Mouse (Mus musculus) stomach, embryonic 14.5 days (tissue): ENCODE results near the gene Eapp. TPM values are rescaled to one million over a fixed set of nuclear protein-coding genes. Genes with fewer than 3 reads are reported as not detected.
"Not testable (repeated sequence)": the region's sequence is repeated elsewhere in the genome, so short reads cannot be mapped to it uniquely, and the experiment has no call there.

Source experiments
- ATAC-seq: fragments of 200-750 bp; cut with Nextera tagmentation; 2 replicates; pipeline ENCODE4 v1.8.0; 2017; ENCODE audit warnings: low read depth, moderate TSS enrichment; ENCODE audit not compliant: insufficient number of reproducible peaks, insufficient read depth, low FRiP score
- H3K27ac ChIP-seq: fragments of 300-500 bp; sonication (generic); 2 replicates; pipeline ENCODE4 v1.5.1; 2014; ENCODE audit warnings: mild to moderate bottlenecking, low read length, moderate library complexity, mixed read lengths
- H3K27me3 ChIP-seq: fragments of 300-500 bp; sonication (generic); 2 replicates; pipeline ENCODE4 v1.6.1; 2014; ENCODE audit warnings: low read length, control low read depth, mixed read lengths; ENCODE audit not compliant: control insufficient read depth, insufficient read depth
- H3K36me3 ChIP-seq: fragments of 300-500 bp; sonication (generic); 2 replicates; pipeline ENCODE4 v1.6.1; 2014; ENCODE audit warnings: mild to moderate bottlenecking, control low read depth, low read length, moderate library complexity, mixed read lengths; ENCODE audit not compliant: control insufficient read depth, insufficient read depth
- H3K4me1 ChIP-seq: fragments of 300-500 bp; sonication (generic); 2 replicates; pipeline ENCODE4 v1.6.1; 2014; ENCODE audit warnings: low read length, control low read depth, mixed read lengths; ENCODE audit not compliant: control insufficient read depth, insufficient read depth
- H3K4me2 ChIP-seq: fragments of 300-500 bp; sonication (generic); replicated peaks from 2 replicates; pipeline ENCODE4 v1.6.1; 2014; ENCODE audit warnings: low read depth, low read length, control low read depth
- H3K4me3 ChIP-seq: fragments of 300-500 bp; sonication (generic); 2 replicates; pipeline ENCODE4 v1.5.1; 2014; ENCODE audit warnings: low read depth, low read length, control low read depth
- H3K9ac ChIP-seq: fragments of 300-500 bp; sonication (generic); replicated peaks from 2 replicates; pipeline ENCODE4 v1.6.1; 2014; ENCODE audit warnings: low read depth, mild to moderate bottlenecking, control low read depth, low read length, moderate library complexity, mixed read lengths
- H3K9me3 ChIP-seq: fragments of 300-500 bp; sonication (generic); 2 replicates; pipeline ENCODE4 v1.6.1; 2016; ENCODE audit warnings: low read depth, low read length, control low read depth; ENCODE audit not compliant: control insufficient read depth
- WGBS: fragments of 180-500 bp; shearing (Covaris S2); extraction: QIAGEN DNeasy Blood & Tissue Kit; methylation state at CpG from one replicate; pipeline ENCODE4 v1.1.7; 2014; 5-methylcytosine and 5-hydroxymethylcytosine counted together
- polyA plus RNA-seq: library from polyadenylated mRNA; unstranded; fragments of >200 nt; fragmentation: Nextera tagmentation; extraction: Ambion mirVana; gene quantifications from 2 replicates; pipeline ENCODE4 v1.2.1, GENCODE M21; 2014

Eapp gene
- 66.5 and 70.9 TPM in 2 replicates for polyA plus RNA-seq

GRCm38 (mm10) chr12:54695511-54696241 is at the start of gene Eapp:
Gene Eapp (minus strand): TSS chr12:54695897.
- H3K4me1 ChIP-seq = no peaks in the 10 kb centered on the region
- H3K4me2 ChIP-seq = peak within 1 kb of the TSS; percentile 81
- ATAC-seq = peak; percentile 91
- H3K36me3 ChIP-seq = peaks cover 6% of the 10 kb centered on the region
- peak within 1 kb of the TSS; percentile 79 for H3K4me3 ChIP-seq
- H3K27ac ChIP-seq = peak within 1 kb of the TSS; percentile 95
- H3K9ac ChIP-seq = peak within 1 kb of the TSS; percentile 77
- no peaks in the 10 kb centered on the region for H3K27me3 ChIP-seq
- H3K9me3 ChIP-seq = no peaks in the 10 kb centered on the region
- under 1% methylated on average over 57 of the region's 57 CpGs for WGBS

DNA sequence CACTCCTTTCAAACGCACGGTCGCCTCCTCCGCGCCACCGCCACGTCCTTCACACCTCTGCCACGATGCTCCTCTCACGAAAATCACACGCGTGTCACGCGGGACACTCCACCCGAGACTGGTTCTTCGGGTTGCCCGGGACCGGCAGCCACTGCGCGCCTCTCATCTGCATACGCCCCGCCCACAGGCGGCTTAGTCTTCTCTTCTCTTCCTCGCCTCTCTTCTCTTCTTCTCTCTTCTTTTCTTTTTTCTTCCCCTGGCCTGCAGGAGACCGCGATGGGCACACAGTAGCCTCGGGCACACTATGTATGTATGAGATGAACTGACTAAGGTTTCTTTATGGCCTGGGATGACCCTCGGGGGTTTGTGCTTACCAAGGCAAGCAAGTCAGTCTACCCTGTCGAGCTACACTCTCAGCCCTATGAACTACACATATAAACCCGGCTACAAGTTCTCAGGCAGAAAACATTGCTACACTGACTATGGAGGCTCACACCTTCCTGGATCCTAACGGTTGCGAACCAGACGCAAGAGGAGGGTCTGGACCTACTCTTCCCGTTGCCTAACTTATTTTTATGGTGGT is 43.1 kb upstream of the Eapp start:
- 0% methylated on average over 8 of the region's 33 CpGs for WGBS
- H3K4me3 ChIP-seq, H3K4me2 ChIP-seq, H3K27ac ChIP-seq, H3K4me1 ChIP-seq, H3K9me3 ChIP-seq, H3K9ac ChIP-seq, H3K27me3 ChIP-seq, H3K36me3 ChIP-seq: not testable (repeated sequence)
- peak; percentile 43 for ATAC-seq

DNA sequence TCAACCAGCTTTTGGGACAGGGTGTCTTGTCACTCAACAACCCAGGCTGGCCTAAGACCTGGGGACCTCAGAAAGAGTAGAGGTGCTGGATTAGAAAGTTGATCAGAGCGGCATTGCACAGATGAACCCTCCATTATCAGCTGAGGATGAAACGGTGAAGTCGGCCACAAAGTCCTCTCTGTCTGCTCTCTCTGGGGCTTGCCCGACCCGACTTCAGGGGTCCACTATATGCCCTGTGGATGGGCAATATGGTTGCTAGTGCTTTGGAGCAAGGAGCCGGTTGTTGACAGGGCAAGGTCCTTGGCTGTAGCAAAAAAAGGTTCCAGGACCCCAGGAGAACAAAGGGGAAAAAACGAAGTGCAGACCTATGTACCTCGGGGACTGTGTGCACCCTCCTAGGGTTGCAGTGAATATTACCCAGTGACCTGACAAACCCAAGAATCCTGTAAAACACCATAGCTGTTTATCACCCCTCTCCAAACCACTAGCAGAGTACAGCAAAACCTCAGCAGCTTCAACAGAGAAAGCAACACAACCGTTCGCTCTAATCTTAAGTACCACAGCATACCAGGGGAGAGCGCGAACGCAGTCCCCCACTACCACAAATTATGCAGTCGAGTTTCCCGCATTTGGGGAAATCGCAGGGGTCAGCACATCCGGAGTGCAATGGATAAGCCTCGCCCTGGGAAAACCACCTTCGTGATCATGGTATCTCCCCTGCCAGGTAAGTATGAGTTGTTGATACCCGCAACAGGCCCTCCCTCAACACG is 42.4 kb upstream of the Eapp start:
- not testable (repeated sequence) for H3K9me3 ChIP-seq, H3K9ac ChIP-seq, H3K4me2 ChIP-seq, H3K27ac ChIP-seq, H3K4me1 ChIP-seq, H3K27me3 ChIP-seq, H3K36me3 ChIP-seq, H3K4me3 ChIP-seq
- WGBS = no CpG with 5 or more reads among the region's 21 CpGs
- peak; percentile 85 for ATAC-seq

DNA sequence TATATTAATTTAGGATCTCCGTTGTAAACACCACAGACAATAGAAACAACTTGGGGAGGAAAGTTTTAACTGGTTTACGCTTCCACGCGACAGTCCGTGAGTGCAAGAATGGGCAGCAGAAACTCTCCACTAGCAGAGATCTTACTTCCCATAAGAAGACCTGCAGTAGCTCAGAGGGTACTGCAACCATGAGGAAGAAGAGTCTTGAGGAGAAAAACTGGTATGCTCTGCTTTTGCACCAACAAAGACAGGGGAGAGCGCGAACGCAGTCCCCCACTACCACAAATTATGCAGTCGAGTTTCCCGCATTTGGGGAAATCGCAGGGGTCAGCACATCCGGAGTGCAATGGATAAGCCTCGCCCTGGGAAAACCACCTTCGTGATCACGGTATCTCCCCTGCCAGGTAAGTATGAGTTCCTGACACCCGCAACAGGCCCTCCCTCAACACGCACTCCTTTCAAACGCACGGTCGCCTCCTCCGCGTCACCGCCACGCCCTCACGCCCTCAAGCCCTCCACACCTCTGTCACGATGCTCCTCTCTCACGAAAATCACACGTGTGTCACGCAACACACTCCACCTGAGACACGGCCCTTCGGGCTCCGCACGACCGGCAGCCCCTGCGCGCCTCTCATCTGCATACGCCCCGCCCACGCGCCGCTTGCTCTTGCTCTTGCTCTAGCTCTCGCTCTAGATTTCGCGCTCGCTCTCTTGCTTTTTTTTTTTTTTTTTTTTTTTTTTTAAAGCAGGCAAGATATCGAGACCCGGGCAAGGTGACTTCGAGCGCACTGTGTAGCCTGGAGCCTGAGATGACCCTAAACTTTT is 38.8 kb upstream of the Eapp start:
- not testable (repeated sequence) for H3K4me1 ChIP-seq, H3K36me3 ChIP-seq, H3K27me3 ChIP-seq, H3K9me3 ChIP-seq, H3K27ac ChIP-seq, H3K4me3 ChIP-seq, H3K9ac ChIP-seq, H3K4me2 ChIP-seq
- 9% methylated on average over 6 of the region's 49 CpGs for WGBS
- peak; percentile 68 for ATAC-seq

GRCm38 (mm10) chr12:54729140-54730059 is 33.7 kb upstream of the Eapp start:
- not testable (repeated sequence) for H3K9me3 ChIP-seq
- ATAC-seq = peak; percentile 96
- WGBS = no CpG with 5 or more reads among the region's 56 CpGs

DNA sequence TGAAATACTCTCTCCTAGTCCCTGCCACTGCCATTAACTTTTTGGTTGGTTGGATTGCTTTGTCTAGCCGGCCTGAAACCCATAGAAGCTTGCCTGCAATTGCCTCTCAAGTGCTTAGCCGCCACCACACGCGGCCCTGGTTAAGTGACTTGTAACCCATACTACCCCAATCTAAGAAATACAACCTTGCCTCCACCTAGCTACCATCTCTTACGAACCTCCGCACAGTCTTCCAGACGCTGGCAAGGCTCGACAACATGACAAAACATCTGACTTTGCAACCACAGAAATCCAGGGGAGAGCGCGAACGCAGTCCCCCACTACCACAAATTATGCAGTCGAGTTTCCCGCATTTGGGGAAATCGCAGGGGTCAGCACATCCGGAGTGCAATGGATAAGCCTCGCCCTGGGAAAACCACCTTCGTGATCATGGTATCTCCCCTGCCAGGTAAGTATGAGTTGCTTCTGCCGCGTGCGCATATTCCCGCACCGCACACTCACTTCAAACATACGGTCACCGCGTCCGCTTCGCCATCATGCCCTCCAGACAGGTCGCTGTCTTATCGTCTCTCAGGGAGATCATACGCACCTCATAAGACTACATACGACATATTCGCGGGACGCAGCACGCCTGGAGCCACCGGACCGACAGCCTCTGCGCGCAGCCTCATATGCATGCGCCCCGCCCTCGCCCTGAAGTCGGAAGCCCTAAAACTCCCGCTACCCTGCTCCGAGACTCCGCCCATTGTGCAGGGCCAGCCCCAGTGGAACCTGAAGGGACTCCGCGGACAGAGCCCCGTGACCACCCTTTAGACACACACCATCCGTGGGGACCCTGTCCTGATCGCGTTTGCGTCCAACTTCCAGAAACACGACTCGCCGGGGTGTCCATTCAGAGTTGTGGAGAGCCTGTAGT is 23.4 kb upstream of the Eapp start:
- no CpG with 5 or more reads among the region's 56 CpGs for WGBS
- H3K27me3 ChIP-seq, H3K4me1 ChIP-seq, H3K4me3 ChIP-seq, H3K9me3 ChIP-seq, H3K9ac ChIP-seq, H3K4me2 ChIP-seq, H3K36me3 ChIP-seq, H3K27ac ChIP-seq: not testable (repeated sequence)
- peak; percentile 95 for ATAC-seq

More at GRCm38 (mm10) chr12:54729140-54730059, 33.7 kb upstream of the Eapp start:
- H3K4me3 ChIP-seq, H3K27me3 ChIP-seq, H3K27ac ChIP-seq, H3K9ac ChIP-seq, H3K4me2 ChIP-seq, H3K36me3 ChIP-seq, H3K4me1 ChIP-seq: not testable (repeated sequence)

GRCm38 (mm10) chr12:54717516-54717915 is 21.8 kb upstream of the Eapp start:
- not testable (repeated sequence) for H3K4me2 ChIP-seq, H3K4me3 ChIP-seq, H3K4me1 ChIP-seq, H3K9ac ChIP-seq, H3K9me3 ChIP-seq, H3K27ac ChIP-seq, H3K27me3 ChIP-seq, ATAC-seq, H3K36me3 ChIP-seq
- WGBS = 84% methylated on average over 5 of the region's 11 CpGs
